Mouse (Mus musculus) cortical plate, adult 2 months (tissue): ENCODE data around the gene Myom3. TPM values are rescaled to one million over a fixed set of nuclear protein-coding genes. Genes with fewer than 3 reads are reported as not detected.

Experiments used
- H3K27ac ChIP-seq: fragments of 200-500 bp; 2 replicates; pipeline ENCODE4 v1.5.1; 2012; ENCODE audit warnings: low read length, control low read depth, inconsistent platforms; ENCODE audit not compliant: insufficient read depth
- H3K4me1 ChIP-seq: fragments of 200-500 bp; 2 replicates; pipeline ENCODE4 v1.6.1; 2011; ENCODE audit warnings: low read length; ENCODE audit not compliant: control insufficient read depth, insufficient read depth
- H3K4me3 ChIP-seq: fragments of 200-500 bp; 2 replicates; pipeline ENCODE4 v1.5.1; 2011; ENCODE audit warnings: mild to moderate bottlenecking, low read length, control low read depth; ENCODE audit not compliant: insufficient read depth
- CTCF ChIP-seq: fragments of 200-500 bp; IDR thresholded peaks from 2 replicates; pipeline ENCODE4 v1.5.1; 2011; ENCODE audit warnings: mild to moderate bottlenecking, control low read depth, low read length; ENCODE audit not compliant: insufficient read depth; ENCODE audit errors: extremely low read depth
- POLR2A ChIP-seq: fragments of 200-500 bp; IDR thresholded peaks from 2 replicates; pipeline ENCODE4 v1.6.1; 2011; ENCODE audit warnings: mild to moderate bottlenecking, low read length, control low read depth; ENCODE audit not compliant: insufficient read depth; ENCODE audit errors: extremely low read depth
- polyA plus RNA-seq: library from polyadenylated mRNA; depleted of rRNA; stranded (reverse); fragments of >200 nt; gene quantifications from 2 replicates; pipeline ENCODE4 v1.2.3, GENCODE M21; 2012

Myom3 gene
- polyA plus RNA-seq, 1 experiment: 2.2 TPM

DNA sequence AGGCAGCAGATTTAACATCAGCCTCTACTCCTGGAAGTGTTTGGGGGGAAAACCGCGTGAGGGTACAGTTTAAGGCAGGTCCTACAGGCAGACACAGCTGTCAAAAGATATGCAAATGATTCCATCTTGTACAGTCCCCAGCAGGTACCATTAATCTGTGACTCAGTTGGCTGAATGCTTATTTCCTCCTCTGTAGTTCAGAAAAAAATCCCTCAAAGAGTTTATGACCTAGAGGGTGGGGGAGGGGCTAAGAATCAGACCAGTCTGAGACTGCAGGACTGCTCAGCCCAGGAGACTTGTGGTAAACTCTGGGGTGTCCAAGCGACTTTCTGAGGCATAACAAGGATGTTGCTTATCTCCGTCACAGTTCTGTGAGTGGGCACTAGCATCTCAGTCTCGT is 21.3 kb upstream of the Myom3 start:
- no peak for TF ChIP-seq CTCF
- no peak for TF ChIP-seq POLR2A
- Histone ChIP-seq H3K4me1 (no peaks in the 10 kb centered on the region), H3K4me3 (no peak overlapping the region), H3K27ac (no peak overlapping the region)

DNA sequence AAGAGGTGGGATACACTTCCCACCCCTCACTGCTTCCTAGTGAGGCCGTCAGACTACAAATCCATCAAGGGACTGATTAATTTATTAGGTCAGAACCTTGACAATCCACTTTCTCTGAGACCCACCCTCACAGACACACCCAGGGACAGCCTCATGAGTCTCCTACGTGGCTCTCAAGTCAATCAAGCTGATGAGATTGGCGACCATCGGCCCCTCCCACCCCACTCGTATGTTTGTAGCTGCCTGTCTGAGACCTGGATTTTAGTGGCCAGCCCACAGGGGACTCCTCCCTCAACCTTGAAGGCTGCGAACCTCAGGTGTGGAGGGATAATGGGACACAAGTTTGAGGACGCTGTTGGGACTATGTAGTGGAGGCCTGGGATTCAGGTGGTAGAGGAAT is 20.4 kb upstream of the Myom3 start:
- Histone ChIP-seq H3K27ac (no peak overlapping the region), H3K4me3 (no peak overlapping the region), H3K4me1 (no peaks in the 10 kb centered on the region)
- TF ChIP-seq POLR2A (no peak), CTCF (no peak)

DNA sequence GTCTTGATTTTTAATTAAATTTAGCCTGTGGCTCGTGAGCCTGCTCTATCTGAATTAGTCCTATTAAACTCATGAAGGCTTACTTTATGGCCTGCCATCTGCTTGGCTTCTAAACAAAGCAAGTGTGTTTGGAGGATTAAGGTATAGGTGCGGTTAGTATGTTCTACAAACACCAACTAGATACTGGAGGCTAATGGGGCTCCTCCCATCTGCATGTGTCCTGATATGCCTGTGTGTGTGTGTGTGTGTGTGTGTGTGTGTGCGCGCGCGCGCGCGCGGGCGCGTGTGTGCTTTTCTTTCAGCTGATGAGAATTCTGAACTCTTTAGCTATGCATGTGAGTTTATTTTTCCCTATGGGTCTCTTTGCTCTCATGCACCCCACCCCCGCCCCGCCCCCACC is 19.8 kb upstream of the Myom3 start:
- H3K4me1 ChIP-seq: no peaks in the 10 kb centered on the region
- TF ChIP-seq CTCF (no peak), POLR2A (no peak)

DNA sequence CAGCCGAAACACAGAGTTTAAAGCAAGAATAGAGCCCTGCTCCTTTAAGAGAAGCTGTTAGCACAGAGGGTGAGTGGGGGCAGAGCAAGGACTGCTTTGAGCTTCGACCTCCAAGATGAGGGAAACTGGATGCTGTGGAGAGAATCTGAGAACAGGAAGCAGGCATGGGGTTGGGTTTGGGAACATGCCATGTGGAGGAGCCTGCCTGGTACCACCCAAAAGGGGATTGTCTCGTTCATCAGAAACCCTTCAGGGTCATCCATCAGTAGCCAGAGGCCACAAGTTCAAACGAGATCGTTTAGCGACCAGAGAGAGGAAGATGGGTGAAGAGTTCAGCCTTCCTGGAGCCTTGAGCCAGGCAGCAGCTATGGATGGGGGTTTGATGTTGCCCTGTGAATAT is 16.0 kb upstream of the Myom3 start:
- H3K27ac ChIP-seq: no peak overlapping the region
- no peaks in the 10 kb centered on the region for H3K4me1 ChIP-seq
- H3K4me3 ChIP-seq: no peak overlapping the region
- no peak for TF ChIP-seq CTCF
- no peak for TF ChIP-seq POLR2A

More for the DNA sequence above, 19.8 kb upstream of the Myom3 start:
- Histone ChIP-seq H3K27ac (no peak overlapping the region), H3K4me3 (no peak overlapping the region)

DNA sequence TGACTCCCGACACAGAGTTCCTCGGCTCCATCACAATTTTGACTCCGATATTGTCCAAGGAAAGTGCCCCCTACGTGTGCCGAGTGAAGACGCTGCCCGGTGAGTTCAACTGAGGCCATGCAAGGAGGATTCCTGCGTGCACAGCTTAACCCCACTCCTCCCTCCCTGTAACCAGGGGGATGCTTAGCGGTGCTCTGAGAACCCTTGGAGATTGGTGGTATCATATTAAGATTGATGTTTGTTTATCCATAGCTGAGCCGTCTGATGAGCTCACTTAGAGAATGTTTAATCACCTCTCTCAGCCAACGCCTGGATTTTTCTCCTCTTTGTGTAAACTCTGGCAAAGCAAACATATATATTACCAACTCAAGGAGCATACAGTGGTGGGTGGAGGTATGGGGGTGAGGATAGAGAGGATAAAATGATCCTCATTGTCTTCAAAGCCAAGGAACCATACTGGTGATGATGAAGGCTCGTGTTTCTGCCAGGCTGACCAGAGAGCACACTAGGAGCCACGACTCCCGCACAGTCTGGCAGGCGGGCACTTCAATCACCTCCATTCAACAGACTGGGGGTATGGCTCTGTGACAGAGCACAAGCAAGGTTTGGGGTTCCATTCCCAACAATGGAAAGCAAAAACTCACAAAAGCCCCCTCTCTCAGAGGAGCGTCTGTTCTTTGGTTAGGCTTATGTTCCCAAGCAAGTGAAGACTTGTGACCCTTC is 14.6 kb upstream of the Myom3 start:
- Histone ChIP-seq H3K4me1 (no peaks in the 10 kb centered on the region), H3K4me3 (no peak overlapping the region), H3K27ac (no peak overlapping the region)
- TF ChIP-seq POLR2A: no peak
- TF ChIP-seq CTCF: no peak

DNA sequence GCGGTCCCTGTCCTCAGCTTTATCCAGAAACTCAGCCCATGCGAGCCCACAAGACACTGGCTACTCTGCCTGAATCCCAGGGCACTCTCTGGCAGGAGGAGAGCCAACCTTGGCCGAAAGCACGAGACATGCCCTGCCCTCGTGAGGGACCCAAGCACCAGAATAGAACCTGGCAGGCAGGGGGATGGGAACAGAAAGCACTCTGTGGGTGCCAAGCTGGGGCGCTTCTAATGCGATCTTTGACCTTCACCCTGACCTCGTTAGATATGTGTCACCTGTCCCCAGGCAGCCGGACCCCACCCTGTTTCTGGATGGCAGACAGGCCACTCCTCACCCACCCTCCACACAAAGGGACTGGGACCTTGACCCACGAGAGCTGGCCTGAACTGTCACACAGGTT is 13.9 kb upstream of the Myom3 start:
- TF ChIP-seq POLR2A (no peak), CTCF (no peak)
- Histone ChIP-seq H3K4me3 (no peak overlapping the region), H3K27ac (no peak overlapping the region), H3K4me1 (no peaks in the 10 kb centered on the region)

DNA sequence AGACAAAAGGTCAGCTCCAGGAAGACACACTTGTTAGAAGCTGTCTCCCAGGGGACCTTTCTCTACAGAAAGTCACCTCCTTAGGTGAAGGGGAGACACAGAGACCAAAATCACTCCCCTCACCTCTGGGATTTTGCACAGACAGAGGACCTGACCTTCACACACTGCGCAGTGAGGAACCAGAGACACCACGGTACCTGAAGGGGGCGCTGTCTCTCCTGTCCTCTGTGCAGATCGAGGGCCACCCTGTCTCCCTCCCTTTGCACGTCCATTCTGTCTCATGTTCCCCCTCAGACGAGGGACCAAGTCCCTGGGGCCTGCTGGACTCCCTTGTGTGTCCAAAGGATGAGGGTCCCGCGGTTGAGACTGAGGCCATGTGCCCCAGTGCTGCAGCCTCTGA is 8.6 kb upstream of the Myom3 start:
- H3K4me1 ChIP-seq: no peaks in the 10 kb centered on the region
- TF ChIP-seq CTCF (no peak), POLR2A (no peak)
- no peak overlapping the region for H3K4me3 ChIP-seq
- H3K27ac ChIP-seq: no peak overlapping the region

DNA sequence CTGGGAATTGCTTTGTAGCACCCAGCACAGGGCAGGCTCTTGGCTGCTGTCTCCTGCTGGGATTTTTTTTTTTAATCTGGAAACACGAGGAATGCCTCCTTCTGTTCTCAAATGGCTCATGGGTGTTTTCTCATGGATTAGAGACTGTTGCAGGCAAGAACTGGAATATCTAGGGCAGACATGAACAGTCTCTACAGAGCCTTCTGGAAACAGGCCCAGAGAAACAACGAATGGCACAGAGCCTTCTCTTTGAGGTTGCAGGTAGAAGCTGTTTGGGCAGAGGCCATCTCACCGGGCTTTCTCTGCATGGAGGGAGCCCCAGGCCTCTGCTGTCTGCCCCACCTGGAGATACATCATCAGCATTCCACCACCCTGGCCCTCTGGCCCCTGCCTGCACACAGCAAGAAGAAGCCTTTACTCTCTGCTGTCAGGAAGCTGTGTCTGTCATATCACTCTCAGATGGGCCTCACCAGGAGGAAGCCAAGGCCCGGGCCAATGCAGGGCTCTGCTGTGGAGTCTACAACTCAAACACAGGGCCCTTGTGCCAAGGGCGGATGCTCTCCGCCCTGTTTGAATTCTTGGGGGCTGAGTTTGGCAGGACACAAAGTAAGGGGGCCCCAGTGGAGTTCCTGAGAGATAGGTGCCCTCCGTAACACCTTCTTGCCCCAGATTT is 7.3 kb upstream of the Myom3 start:
- Histone ChIP-seq H3K4me3 (no peak overlapping the region), H3K4me1 (no peaks in the 10 kb centered on the region), H3K27ac (no peak overlapping the region)
- TF ChIP-seq CTCF (no peak), POLR2A (no peak)

DNA sequence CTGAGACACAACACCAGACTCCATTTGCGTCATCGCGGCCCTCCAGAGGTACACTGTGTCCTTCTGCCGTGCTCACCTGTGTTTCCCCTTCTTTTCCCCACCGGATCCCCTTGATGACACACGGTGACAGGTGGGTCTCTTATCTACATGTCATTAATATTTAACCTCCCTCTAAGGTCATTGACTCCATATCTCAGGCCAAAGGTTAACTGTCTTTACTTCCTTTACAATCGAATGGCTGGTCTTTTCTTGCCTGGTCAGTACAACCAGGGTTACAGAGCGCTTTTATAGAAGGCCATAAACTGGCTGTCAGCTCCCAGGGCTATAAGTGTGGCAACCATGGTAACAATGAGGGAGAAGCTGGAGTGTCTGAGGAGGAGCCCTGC is 6.7 kb upstream of the Myom3 start:
- Histone ChIP-seq H3K27ac (no peak overlapping the region), H3K4me1 (no peaks in the 10 kb centered on the region), H3K4me3 (no peak overlapping the region)
- TF ChIP-seq CTCF (no peak), POLR2A (no peak)

DNA sequence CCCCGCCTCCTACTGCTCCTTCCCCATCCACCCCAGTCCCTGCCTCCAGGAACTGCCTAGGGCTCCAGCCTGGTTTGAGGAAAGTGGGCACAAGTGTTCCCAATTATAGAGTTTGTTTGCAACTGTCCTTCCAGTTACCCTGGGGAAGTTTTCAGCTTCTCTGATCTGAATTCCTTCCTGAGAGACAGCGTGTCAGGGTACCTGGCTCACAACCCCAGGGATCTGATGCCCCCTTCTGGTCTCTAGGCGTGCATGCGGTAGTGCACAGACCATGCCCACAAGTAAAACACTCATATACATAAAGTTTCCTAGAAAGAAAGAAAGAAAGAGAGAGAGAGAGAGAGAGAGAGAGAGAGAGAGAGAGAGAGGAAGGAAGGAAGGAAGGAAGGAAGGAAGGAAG is 1.2 kb upstream of the Myom3 start:
- no peak for TF ChIP-seq POLR2A
- TF ChIP-seq CTCF: peak; percentile 39; the same call in 1 of the 2 replicates
- Histone ChIP-seq H3K4me1 (no peaks in the 10 kb centered on the region), H3K4me3 (no peak overlapping the region), H3K27ac (no peak overlapping the region)
